Mouse (Mus musculus) ES-E14 (cell line): ENCODE measurements around the gene Ipo13.

ENCODE experiments used
- CHD2 ChIP-seq: IDR thresholded peaks from 2 replicates; pipeline ENCODE4 v1.6.1; 2014; ENCODE audit warnings: mild to moderate bottlenecking, low read depth, low read length, inconsistent platforms
- HCFC1 ChIP-seq: IDR thresholded peaks from 2 replicates; pipeline ENCODE4 v1.6.1; 2012; ENCODE audit warnings: low read length, inconsistent platforms, borderline replicate concordance; ENCODE audit not compliant: insufficient read depth
- MAFK ChIP-seq: IDR thresholded peaks from 2 replicates; pipeline ENCODE4 v1.6.1; 2014; ENCODE audit warnings: mild to moderate bottlenecking, low read depth, low read length, inconsistent platforms; ENCODE audit not compliant: insufficient read depth
- ZC3H11A ChIP-seq: IDR thresholded peaks from 2 replicates; pipeline ENCODE4 v1.6.1; 2012; ENCODE audit warnings: low read depth, mild to moderate bottlenecking, inconsistent platforms, low read length, borderline replicate concordance
- ZNF384 ChIP-seq: IDR thresholded peaks from 2 replicates; pipeline ENCODE4 v1.6.1; 2012; ENCODE audit warnings: low read depth, low read length, inconsistent platforms

- TF ChIP-seq ZNF384 (no peak), CHD2 (no peak), MAFK (no peak), HCFC1 (no peak), ZC3H11A (no peak)
Measured at GRCm38 (mm10) chr4:117914031-117914430, 768 bp downstream of the Ipo13 start.
